Mouse (Mus musculus) intestine, embryonic 15.5 days (tissue): ENCODE measurements around the gene Epha7. TPM values are rescaled to one million over a fixed set of nuclear protein-coding genes. Genes with fewer than 3 reads are reported as not detected.
A peak's percentile ranks its signal among the peaks of the same experiment; 100 is the strongest.

Experiments
- ATAC-seq: fragments of 200-750 bp; cut with Nextera tagmentation; 2 replicates; pipeline ENCODE4 v1.8.0; 2017; ENCODE audit warnings: moderate TSS enrichment, moderate library complexity
- H3K27ac ChIP-seq: fragments of 300-500 bp; sonication (generic); 2 replicates; pipeline ENCODE4 v1.5.1; 2015; ENCODE audit warnings: mild to moderate bottlenecking, inconsistent platforms
- H3K27me3 ChIP-seq: fragments of 300-500 bp; sonication (generic); replicated peaks from 2 replicates; pipeline ENCODE4 v1.6.1; 2015; ENCODE audit warnings: inconsistent platforms
- H3K36me3 ChIP-seq: fragments of 300-500 bp; sonication (generic); 2 replicates; pipeline ENCODE4 v1.6.1; 2015; ENCODE audit warnings: inconsistent platforms
- H3K4me1 ChIP-seq: fragments of 300-500 bp; sonication (generic); replicated peaks from 2 replicates; pipeline ENCODE4 v1.6.1; 2015; ENCODE audit warnings: inconsistent platforms
- H3K4me2 ChIP-seq: fragments of 300-500 bp; sonication (generic); replicated peaks from 2 replicates; pipeline ENCODE4 v1.6.1; 2015; ENCODE audit warnings: mild to moderate bottlenecking, inconsistent platforms
- H3K4me3 ChIP-seq: fragments of 300-500 bp; sonication (generic); replicated peaks from 2 replicates; pipeline ENCODE4 v1.5.1; 2015; ENCODE audit warnings: inconsistent platforms
- H3K9ac ChIP-seq: fragments of 300-500 bp; sonication (generic); 2 replicates; pipeline ENCODE4 v1.6.1; 2015; ENCODE audit warnings: inconsistent platforms
- H3K9me3 ChIP-seq: fragments of 300-500 bp; sonication (generic); 2 replicates; pipeline ENCODE4 v1.6.1; 2016; ENCODE audit warnings: inconsistent platforms
- WGBS: fragments of 180-500 bp; shearing (Covaris S2); methylation state at CpG from one replicate; pipeline ENCODE4 v1.1.7; 2015; 5-methylcytosine and 5-hydroxymethylcytosine counted together
- polyA plus RNA-seq: library from polyadenylated mRNA; unstranded; fragments of >200 nt; fragmentation: Nextera tagmentation; extraction: Ambion mirVana; gene quantifications from 2 replicates; pipeline ENCODE4 v1.2.1, GENCODE M21; 2015

Gene Epha7
- polyA plus RNA-seq, 1 experiment from 2014 or later, result 20.0 TPM

- WGBS, result 34% methylated on average over 3 of the region's 3 CpGs
- Histone ChIP-seq H3K27me3 (no peaks in the 10 kb centered on the region), H3K9ac (no peak overlapping the region), H3K4me3 (no peak overlapping the region), H3K4me1 (no peaks in the 10 kb centered on the region), H3K4me2 (no peak overlapping the region), H3K9me3 (no peaks in the 10 kb centered on the region), H3K36me3 (no peaks in the 10 kb centered on the region), H3K27ac (no peak overlapping the region)
- ATAC-seq, result peak; percentile 99
Observed at GRCm38 (mm10) chr4:28998462-28999286, 185.7 kb downstream of the Epha7 start.

GRCm38 (mm10) chr4:28999287-28999595, 186.3 kb downstream of the Epha7 start:
- no peaks in the 10 kb centered on the region for H3K9me3 ChIP-seq
- H3K27ac ChIP-seq, result no peak overlapping the region
- WGBS, result 70% methylated on average over 2 of the region's 2 CpGs
- ATAC-seq, result peak; percentile 55
- H3K9ac ChIP-seq, result no peak overlapping the region
- H3K36me3 ChIP-seq, result no peaks in the 10 kb centered on the region
- H3K27me3 ChIP-seq, result no peaks in the 10 kb centered on the region
- H3K4me2 ChIP-seq, result no peak overlapping the region
- H3K4me1 ChIP-seq, result no peaks in the 10 kb centered on the region
- no peak overlapping the region for H3K4me3 ChIP-seq

GRCm38 (mm10) chr4:29010333-29010732, 197.4 kb downstream of the Epha7 start:
- H3K4me3 ChIP-seq, result no peak overlapping the region
- H3K27me3 ChIP-seq, result no peaks in the 10 kb centered on the region
- H3K4me1 ChIP-seq, result no peaks in the 10 kb centered on the region
- ATAC-seq, result no peak
- WGBS, result 95% methylated on average over 3 of the region's 3 CpGs
- no peak overlapping the region for H3K9ac ChIP-seq
- H3K9me3 ChIP-seq, result no peaks in the 10 kb centered on the region
- no peak overlapping the region for H3K27ac ChIP-seq
- no peak overlapping the region for H3K4me2 ChIP-seq
- H3K36me3 ChIP-seq, result no peaks in the 10 kb centered on the region
